Mouse (Mus musculus) embryonic facial prominence, embryonic 11.5 days (tissue): ENCODE measurements around the gene Hpdl. TPM values are rescaled to one million over a fixed set of nuclear protein-coding genes. Genes with fewer than 3 reads are reported as not detected.
A peak's percentile ranks its signal among the peaks of the same experiment; 100 is the strongest.

Experiments
- ATAC-seq: fragments of 200-750 bp; cut with Nextera tagmentation; replicated peaks from 2 replicates; pipeline ENCODE4 v1.8.0; 2017; ENCODE audit warnings: low read depth; ENCODE audit not compliant: insufficient number of reproducible peaks, low FRiP score, low TSS enrichment
- DNase-seq: peaks from one replicate; pipeline ENCODE4 v3.0.0-alpha.2; 2015; ENCODE audit warnings: low spot score
- H3K27ac ChIP-seq: fragments of 300-500 bp; sonication (generic); replicated peaks from 2 replicates; pipeline ENCODE4 v1.5.1; 2014; ENCODE audit warnings: mild to moderate bottlenecking, low read depth, low read length, control low read depth
- H3K27me3 ChIP-seq: fragments of 300-500 bp; sonication (generic); 2 replicates; pipeline ENCODE4 v1.6.1; 2014; ENCODE audit warnings: mild to moderate bottlenecking, low read length, moderate library complexity, mixed read lengths; ENCODE audit not compliant: control insufficient read depth, insufficient read depth
- H3K36me3 ChIP-seq: fragments of 300-500 bp; sonication (generic); replicated peaks from 2 replicates; pipeline ENCODE4 v1.6.1; 2014; ENCODE audit warnings: low read depth, mild to moderate bottlenecking, low read length, moderate library complexity, mixed read lengths; ENCODE audit not compliant: control insufficient read depth, insufficient read depth
- H3K4me1 ChIP-seq: fragments of 300-500 bp; sonication (generic); 2 replicates; pipeline ENCODE4 v1.6.1; 2014; ENCODE audit warnings: low read length, mixed read lengths; ENCODE audit not compliant: control insufficient read depth, insufficient read depth
- H3K4me2 ChIP-seq: fragments of 300-500 bp; sonication (generic); 2 replicates; pipeline ENCODE4 v1.6.1; 2014; ENCODE audit warnings: low read depth, mild to moderate bottlenecking, control low read depth, low read length, moderate library complexity
- H3K4me3 ChIP-seq: fragments of 300-500 bp; sonication (generic); 2 replicates; pipeline ENCODE4 v1.5.1; 2014; ENCODE audit warnings: low read depth, low read length, control low read depth
- H3K9ac ChIP-seq: fragments of 300-500 bp; sonication (generic); replicated peaks from 2 replicates; pipeline ENCODE4 v1.6.1; 2014; ENCODE audit warnings: mild to moderate bottlenecking, control low read depth, low read length
- H3K9me3 ChIP-seq: fragments of 300-500 bp; sonication (generic); replicated peaks from 2 replicates; pipeline ENCODE4 v1.6.1; 2016; ENCODE audit warnings: mild to moderate bottlenecking, low read length, inconsistent platforms, mixed read lengths; ENCODE audit not compliant: control insufficient read depth
- WGBS: fragments of 180-500 bp; shearing (Covaris S2); extraction: QIAGEN DNeasy Blood & Tissue Kit; methylation state at CpG from one replicate; pipeline ENCODE4 v1.1.7; 2014; 5-methylcytosine and 5-hydroxymethylcytosine counted together
- polyA plus RNA-seq: library from polyadenylated mRNA; unstranded; fragments of >200 nt; fragmentation: Nextera tagmentation; extraction: Ambion mirVana; gene quantifications from 2 replicates; pipeline ENCODE4 v1.2.1, GENCODE M21; 2014

Gene Hpdl
- polyA plus RNA-seq, 1 experiment from 2014 or later = 1.2 TPM

DNA sequence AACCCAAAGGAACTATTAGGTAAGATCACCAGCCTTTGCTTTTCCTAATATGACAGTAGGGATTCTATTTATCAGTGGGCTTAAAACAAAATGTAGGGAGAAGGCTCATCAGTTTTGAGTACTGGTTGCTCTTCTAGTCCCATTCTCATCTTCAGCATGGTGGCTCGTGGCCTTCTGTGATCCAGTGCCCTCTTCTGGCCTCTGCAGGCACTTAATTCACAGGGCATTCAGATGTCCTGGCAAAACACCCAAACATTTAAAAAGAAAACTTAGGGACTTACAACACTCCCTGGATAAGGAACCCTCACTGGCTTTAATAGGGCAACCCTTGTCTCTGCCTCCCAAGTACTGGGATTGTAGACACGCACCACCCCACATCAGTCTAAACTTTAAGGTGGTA is 27.2 kb downstream of the Hpdl start:
- DNase-seq (no peak), ATAC-seq (no peak)
- Histone ChIP-seq H3K4me3 (no peak overlapping the region), H3K4me1 (no peaks in the 10 kb centered on the region), H3K4me2 (no peak overlapping the region), H3K36me3 (no peaks in the 10 kb centered on the region), H3K27ac (no peak overlapping the region), H3K9me3 (no peaks in the 10 kb centered on the region), H3K27me3 (no peaks in the 10 kb centered on the region), H3K9ac (no peak overlapping the region)
- WGBS = 88% methylated on average over 2 of the region's 2 CpGs

DNA sequence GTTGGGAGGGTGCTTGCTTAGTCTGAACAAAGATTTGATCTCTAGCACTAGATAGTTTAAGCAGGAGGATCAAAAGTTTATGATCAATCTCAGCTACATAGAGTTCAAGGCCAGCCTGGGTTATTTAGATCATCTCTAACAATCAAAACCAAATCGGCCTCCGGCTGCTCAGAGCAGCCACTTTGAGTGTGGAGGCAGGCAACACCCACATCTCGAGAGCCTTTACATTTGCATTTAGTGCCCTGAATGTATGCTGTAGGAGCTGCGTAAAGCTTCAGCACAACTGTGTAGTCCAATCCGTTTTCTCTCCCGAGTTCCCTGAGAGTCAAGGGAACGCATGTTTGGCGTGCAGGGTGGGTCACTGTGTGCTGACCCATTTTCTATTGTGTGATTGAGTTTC is 29.1 kb downstream of the Hpdl start:
- H3K4me3 ChIP-seq = no peak overlapping the region
- H3K9me3 ChIP-seq = no peaks in the 10 kb centered on the region
- no peak overlapping the region for H3K9ac ChIP-seq
- H3K4me2 ChIP-seq = no peak overlapping the region
- DNase-seq (no peak), ATAC-seq (no peak)
- H3K4me1 ChIP-seq = no peaks in the 10 kb centered on the region
- WGBS = 93% methylated on average over 8 of the region's 8 CpGs
- H3K36me3 ChIP-seq = no peaks in the 10 kb centered on the region
- no peak overlapping the region for H3K27ac ChIP-seq
- H3K27me3 ChIP-seq = no peaks in the 10 kb centered on the region

DNA sequence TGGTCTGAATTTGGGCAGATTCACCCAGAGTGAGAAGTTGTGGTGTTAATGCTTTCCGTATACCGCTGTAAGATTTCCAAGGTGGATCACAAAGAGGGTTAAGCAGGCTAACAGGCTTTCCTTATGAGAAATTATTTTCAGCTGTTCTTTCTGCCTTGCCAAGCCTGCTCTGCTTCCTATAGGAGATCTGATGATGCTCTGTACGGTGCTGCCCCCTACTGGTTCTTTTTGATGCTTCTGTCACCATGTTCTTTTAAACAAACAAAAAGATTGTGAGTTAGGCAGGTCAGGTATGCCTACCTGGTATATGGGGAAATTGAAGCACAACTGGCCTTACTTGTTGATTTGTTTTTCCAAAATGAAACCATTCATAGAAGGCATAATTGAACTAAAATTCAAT is 32.6 kb downstream of the Hpdl start:
- H3K27ac ChIP-seq = no peak overlapping the region
- no peaks in the 10 kb centered on the region for H3K27me3 ChIP-seq
- no peak overlapping the region for H3K9ac ChIP-seq
- H3K9me3 ChIP-seq = no peaks in the 10 kb centered on the region
- ATAC-seq (no peak; the same call in 1 of the 2 replicates), DNase-seq (peak; percentile 95)
- no peak overlapping the region for H3K4me2 ChIP-seq
- no peaks in the 10 kb centered on the region for H3K4me1 ChIP-seq
- H3K4me3 ChIP-seq = no peak overlapping the region
- 0% methylated on average over 3 of the region's 3 CpGs for WGBS
- H3K36me3 ChIP-seq = no peaks in the 10 kb centered on the region

DNA sequence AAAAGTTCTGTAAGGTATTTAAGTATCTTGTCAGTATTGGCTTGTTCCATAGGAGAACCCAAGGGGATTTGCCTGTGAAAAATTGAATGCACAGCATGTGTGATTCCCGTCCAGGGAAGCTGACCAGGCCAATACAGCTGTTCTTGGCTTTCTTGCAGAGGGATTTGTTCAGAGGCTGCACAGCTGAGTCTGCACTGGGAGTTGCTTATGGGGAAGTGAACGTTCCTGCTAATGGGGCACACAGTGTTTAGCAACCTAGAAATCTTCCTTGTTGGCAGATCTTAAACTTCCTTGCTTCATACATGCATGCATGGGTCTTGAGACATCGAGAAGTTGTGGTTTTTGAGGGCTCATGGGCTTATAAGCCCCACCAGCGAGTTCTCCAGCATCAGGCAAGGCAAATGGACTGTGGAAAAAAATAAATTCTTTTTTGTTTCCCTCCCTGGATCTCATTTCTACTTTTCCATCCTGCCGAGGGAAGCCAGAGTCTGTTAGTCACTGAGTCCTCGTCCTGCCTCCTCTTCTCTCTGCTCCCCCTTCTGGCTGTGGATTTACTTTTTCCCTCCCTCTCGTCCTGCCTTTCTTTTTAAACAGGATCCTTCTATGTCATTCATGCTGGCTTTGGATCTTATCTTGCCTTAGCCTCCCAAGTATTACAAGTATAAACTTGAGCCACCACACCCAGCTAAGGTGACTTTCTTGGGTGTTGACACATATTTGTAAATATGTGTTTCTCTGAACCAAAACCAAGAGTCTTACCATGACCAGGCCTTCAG is 33.3 kb downstream of the Hpdl start:
- H3K9ac ChIP-seq = no peak overlapping the region
- ATAC-seq (no peak), DNase-seq (peak; percentile 19)
- H3K9me3 ChIP-seq = no peaks in the 10 kb centered on the region
- no peak overlapping the region for H3K27ac ChIP-seq
- no peaks in the 10 kb centered on the region for H3K4me1 ChIP-seq
- H3K36me3 ChIP-seq = no peaks in the 10 kb centered on the region
- H3K4me2 ChIP-seq = no peak overlapping the region
- H3K27me3 ChIP-seq = no peaks in the 10 kb centered on the region
- 41% methylated on average over 7 of the region's 7 CpGs for WGBS
- no peak overlapping the region for H3K4me3 ChIP-seq

DNA sequence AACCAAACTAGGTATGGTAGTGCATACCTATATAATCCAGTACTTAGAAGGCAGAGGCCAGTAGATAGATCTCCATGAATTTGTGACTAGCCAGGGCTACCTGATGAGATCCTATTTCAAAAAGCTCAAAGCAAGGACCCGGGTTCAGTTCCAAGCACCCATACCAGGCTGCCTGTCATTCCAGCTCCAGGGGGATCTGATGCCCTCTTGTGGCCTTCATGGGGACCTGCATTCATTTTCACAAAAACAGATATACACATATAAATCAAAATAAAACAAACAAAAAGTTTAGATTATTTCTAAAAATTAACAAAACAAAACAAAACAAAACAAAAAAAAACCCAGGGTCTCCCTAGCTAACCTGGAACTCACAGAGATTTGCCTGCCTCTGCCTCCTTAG is 34.9 kb downstream of the Hpdl start:
- ATAC-seq (no peak), DNase-seq (no peak)
- no peak overlapping the region for H3K9ac ChIP-seq
- 100% methylated on average over 1 of the region's 1 CpGs for WGBS
- no peak overlapping the region for H3K4me2 ChIP-seq
- H3K4me3 ChIP-seq = no peak overlapping the region
- H3K4me1 ChIP-seq = no peaks in the 10 kb centered on the region
- no peaks in the 10 kb centered on the region for H3K36me3 ChIP-seq
- no peaks in the 10 kb centered on the region for H3K27me3 ChIP-seq
- no peak overlapping the region for H3K27ac ChIP-seq
- H3K9me3 ChIP-seq = no peaks in the 10 kb centered on the region

DNA sequence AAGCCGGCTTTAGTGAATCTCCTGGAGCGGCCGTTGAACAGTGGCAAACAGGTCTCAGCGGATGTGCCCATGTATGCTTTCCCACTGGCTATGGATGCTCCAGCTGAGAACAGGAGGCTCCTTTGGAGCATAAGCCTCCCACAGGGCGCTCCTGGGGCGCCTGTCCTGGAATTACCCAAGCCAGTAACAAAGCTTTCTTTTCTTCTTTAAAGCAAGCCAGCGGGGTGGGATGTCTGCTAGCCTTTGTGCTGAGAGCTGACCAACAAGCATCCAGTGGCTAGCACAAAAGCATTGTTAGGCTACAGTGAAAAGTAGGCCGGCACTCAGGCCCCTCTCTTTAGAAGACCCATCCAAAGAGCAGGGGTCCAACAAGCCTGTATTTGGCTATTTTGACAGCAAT is 39.3 kb downstream of the Hpdl start:
- no peak overlapping the region for H3K9ac ChIP-seq
- H3K4me3 ChIP-seq = no peak overlapping the region
- H3K27me3 ChIP-seq = no peaks in the 10 kb centered on the region
- no peaks in the 10 kb centered on the region for H3K36me3 ChIP-seq
- H3K9me3 ChIP-seq = no peaks in the 10 kb centered on the region
- WGBS = 14% methylated on average over 8 of the region's 8 CpGs
- H3K4me1 ChIP-seq = no peaks in the 10 kb centered on the region
- ATAC-seq = no peak
- no peak overlapping the region for H3K27ac ChIP-seq
- peak; percentile 1 for DNase-seq
- no peak overlapping the region for H3K4me2 ChIP-seq

DNA sequence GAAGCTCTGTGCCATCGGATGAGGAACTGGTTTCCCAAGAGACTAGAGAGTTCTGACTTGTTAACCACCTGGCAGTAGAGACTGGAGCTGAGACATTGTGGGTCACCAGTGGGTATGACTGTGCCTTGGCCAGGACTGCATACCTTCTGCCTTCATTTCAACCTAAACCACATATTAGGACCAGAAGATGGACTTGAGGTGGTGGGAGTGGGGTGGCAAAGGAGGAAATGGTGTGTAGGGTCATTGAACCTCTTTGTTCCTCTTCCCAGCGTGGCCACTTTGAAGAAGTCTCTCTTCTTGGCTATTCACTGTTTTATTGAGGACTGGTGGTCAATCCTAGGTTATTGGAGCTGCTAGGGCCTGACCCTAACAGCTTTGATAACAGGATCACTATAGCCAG is 40.1 kb downstream of the Hpdl start:
- Histone ChIP-seq H3K4me3 (no peak overlapping the region), H3K27ac (no peak overlapping the region), H3K9ac (no peak overlapping the region), H3K36me3 (no peaks in the 10 kb centered on the region), H3K4me1 (no peaks in the 10 kb centered on the region), H3K27me3 (no peaks in the 10 kb centered on the region), H3K9me3 (no peaks in the 10 kb centered on the region), H3K4me2 (no peak overlapping the region)
- ATAC-seq (no peak), DNase-seq (no peak)
- 66% methylated on average over 2 of the region's 2 CpGs for WGBS

DNA sequence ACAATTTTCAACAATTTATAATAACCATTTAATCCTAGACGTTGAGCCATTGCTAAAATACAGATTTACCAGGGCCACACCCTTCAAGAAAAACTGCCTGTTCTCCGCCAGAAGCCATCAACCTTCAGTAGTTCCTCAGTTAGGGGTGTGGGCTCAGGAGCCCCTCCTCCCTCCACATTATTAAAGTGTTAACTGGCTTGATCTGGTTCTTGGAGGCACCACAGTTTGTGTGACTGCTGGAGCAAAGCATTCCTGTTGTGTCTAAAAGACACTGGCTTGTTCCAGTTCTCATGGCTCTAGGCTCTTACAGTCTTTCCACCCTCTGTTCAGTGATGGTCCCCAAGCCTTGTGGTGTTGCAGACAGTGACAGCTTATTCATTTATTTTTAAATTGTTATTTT is 41.0 kb downstream of the Hpdl start:
- ATAC-seq (no peak), DNase-seq (no peak)
- Histone ChIP-seq H3K36me3 (no peaks in the 10 kb centered on the region), H3K9ac (no peak overlapping the region), H3K4me1 (no peaks in the 10 kb centered on the region), H3K4me2 (no peak overlapping the region), H3K4me3 (no peak overlapping the region), H3K27me3 (no peaks in the 10 kb centered on the region), H3K27ac (no peak overlapping the region), H3K9me3 (no peaks in the 10 kb centered on the region)
- 76% methylated on average over 2 of the region's 2 CpGs for WGBS
